Mouse (Mus musculus) lung, adult 2 months (tissue): ENCODE measurements around the gene Cers4. TPM values are rescaled to one million over a fixed set of nuclear protein-coding genes. Genes with fewer than 3 reads are reported as not detected.
A peak's percentile ranks its signal among the peaks of the same experiment; 100 is the strongest.

ENCODE experiments used
- DNase-seq: peaks from one replicate; pipeline ENCODE4 v3.0.0; 2022
- H3K4me1 ChIP-seq: fragments of 200-500 bp; 2 replicates; pipeline ENCODE4 v1.6.1; 2011; ENCODE audit warnings: low read length; ENCODE audit not compliant: control insufficient read depth, insufficient read depth
- H3K4me3 ChIP-seq: fragments of 200-500 bp; replicated peaks from 2 replicates; pipeline ENCODE3; 2011; ENCODE audit warnings: low read depth, mild to moderate bottlenecking, control low read depth, low read length; ENCODE audit errors: extremely low read depth
- CTCF ChIP-seq: fragments of 200-500 bp; IDR thresholded peaks from 2 replicates; pipeline ENCODE4 v1.5.1; 2011; ENCODE audit warnings: mild to moderate bottlenecking, low read length, control low read depth; ENCODE audit not compliant: insufficient read depth
- POLR2A ChIP-seq: fragments of 200-500 bp; IDR thresholded peaks from 2 replicates; pipeline ENCODE4 v1.6.1; 2011; ENCODE audit warnings: low read depth, mild to moderate bottlenecking, control low read depth, low read length, borderline replicate concordance; ENCODE audit errors: extremely low read depth
- WGBS: fragments of 180-500 bp; shearing (Covaris S2); methylation state at CpG from one replicate; pipeline ENCODE4 v1.1.7; 2018; 5-methylcytosine and 5-hydroxymethylcytosine counted together
- polyA plus RNA-seq: library from polyadenylated mRNA; depleted of rRNA; stranded (reverse); fragments of >200 nt; gene quantifications from 2 replicates; pipeline ENCODE4 v1.2.3, GENCODE M21; 2012; rRNA removed

Cers4 gene
- 74.1 and 95.3 TPM in 2 replicates for polyA plus RNA-seq

DNA sequence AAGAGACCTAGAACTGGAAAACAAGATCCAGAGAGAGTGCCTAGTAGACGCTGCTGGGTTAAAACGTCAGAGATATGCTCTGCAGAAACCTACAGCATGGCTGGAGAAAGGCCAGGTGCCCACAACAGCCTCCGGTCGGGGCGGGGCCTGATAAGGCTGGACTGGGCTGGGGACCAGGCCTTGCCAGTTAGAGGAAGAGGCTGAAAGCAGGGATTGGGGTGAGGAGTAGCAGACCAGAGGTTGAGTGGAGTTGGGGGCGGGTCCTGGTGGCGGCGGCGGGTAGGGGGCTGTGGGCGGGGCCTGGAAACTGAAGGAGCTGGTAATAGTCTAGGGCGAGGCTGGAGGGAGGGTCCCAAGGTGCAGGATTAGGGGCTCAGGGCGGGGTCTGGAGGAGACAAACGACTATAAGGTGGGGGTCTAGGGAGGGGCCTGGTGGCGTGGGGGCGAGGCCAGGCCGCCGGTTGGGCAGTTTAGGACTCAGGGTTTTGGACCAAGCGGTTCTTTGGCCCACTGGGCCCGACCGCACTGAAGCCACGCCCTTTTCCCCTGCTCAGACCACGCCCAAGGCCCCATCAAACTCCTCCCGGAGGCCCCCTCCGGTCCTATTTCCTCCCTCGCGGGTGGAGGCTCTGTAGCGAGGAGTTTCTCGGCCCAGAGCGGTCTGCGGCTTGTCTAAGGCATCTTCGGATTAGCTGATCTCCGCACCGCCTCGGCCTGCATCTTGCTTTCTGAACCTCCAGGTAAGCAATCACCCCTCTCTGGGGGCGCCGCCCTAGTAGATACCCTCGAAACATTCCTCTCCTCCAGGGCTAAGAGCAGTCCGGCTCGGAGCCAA, at the start of gene Cers4:
TSS of gene Cers4 (plus strand) at position 176 of the 835 bp plus-strand sequence.
- Histone ChIP-seq H3K4me3 (peak within 1 kb of the TSS; percentile 75), H3K4me1 (peaks cover 16% of the 10 kb centered on the region)
- TF ChIP-seq CTCF (no peak), POLR2A (peak; percentile 92)
- peak; percentile 84 for DNase-seq
- under 1% methylated on average over 37 of the region's 39 CpGs for WGBS

- Histone ChIP-seq H3K4me3 (no peak overlapping the region), H3K4me1 (no peaks in the 10 kb centered on the region)
- TF ChIP-seq CTCF (no peak), POLR2A (no peak)
- WGBS, result 74% methylated on average over 2 of the region's 2 CpGs
- DNase-seq, result no peak
Measured at GRCm38 (mm10) chr8:4458165-4458564, 34.7 kb upstream of the Cers4 start.

GRCm38 (mm10) chr8:4463061-4463460, 29.8 kb upstream of the Cers4 start:
- no peak overlapping the region for H3K4me3 ChIP-seq
- no peak for DNase-seq
- 86% methylated on average over 2 of the region's 2 CpGs for WGBS
- TF ChIP-seq CTCF, result no peak
- TF ChIP-seq POLR2A, result no peak
- no peaks in the 10 kb centered on the region for H3K4me1 ChIP-seq

DNA sequence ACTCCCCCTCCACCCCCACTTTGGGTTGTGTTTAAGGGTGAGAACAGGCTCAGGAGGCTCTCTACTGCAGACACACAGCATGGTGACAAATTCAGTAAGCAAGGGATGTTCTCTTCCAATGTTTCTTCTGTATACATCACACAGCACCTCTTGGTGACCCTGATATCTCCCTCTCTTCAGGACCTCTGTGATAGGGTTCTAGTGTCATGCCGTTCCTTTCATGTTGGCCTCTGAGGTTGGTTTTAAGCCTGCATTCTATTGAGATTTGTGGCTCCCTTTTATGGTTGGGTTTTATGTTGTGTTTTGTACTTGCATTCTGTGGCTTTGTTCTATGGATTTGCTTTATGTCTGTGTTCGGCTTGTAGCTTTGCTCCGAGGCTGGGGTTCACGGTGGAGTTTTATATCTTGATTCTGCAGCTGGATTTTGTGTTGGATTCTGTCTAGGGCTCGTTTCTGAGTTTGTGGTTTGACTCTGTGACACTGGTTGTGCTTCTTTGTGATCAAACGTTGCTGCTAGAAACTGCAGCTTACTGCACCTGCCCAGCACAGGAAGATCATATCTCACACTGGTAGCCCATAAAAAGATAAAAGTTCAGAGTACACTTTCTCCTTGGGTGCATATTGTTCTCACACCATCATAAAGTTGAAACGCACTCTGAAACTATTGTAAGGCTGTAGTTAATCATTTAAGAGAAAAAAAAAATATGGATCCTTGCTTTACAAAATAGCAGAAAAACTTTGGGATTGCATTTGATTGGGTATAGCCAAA, 18.2 kb upstream of the Cers4 start:
- 70% methylated on average over 7 of the region's 7 CpGs for WGBS
- no peak for TF ChIP-seq CTCF
- no peak for TF ChIP-seq POLR2A
- DNase-seq, result no peak
- H3K4me3 ChIP-seq, result no peak overlapping the region
- H3K4me1 ChIP-seq, result no peaks in the 10 kb centered on the region

- no peak for DNase-seq
- no peaks in the 10 kb centered on the region for H3K4me1 ChIP-seq
- WGBS, result 77% methylated on average over 4 of the region's 4 CpGs
Measured at GRCm38 (mm10) chr8:4481154-4481553, 11.7 kb upstream of the Cers4 start.

DNA sequence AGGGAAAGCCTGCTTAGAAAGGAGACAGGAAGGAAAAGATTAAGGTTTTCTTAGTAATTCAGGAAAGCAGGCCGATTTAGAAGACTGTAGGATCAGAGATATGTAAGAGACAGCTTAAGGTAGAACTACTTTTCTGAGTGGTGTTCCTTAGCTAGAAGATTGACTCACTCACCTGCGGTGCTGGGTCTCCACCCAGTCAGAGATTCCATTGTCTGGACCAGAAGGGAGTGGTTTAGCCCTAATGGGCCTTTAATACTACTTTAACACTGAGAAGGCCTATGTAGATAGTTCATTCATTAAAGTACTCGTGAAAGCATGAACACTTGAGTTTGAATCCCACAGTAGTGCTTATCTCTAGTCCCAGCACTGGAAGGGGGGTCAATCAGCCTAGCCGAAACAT, 11.2 kb upstream of the Cers4 start:
- Histone ChIP-seq H3K4me3 (no peak overlapping the region), H3K4me1 (no peaks in the 10 kb centered on the region)
- 64% methylated on average over 4 of the region's 4 CpGs for WGBS
- TF ChIP-seq POLR2A (no peak), CTCF (no peak)
- DNase-seq, result no peak

More at GRCm38 (mm10) chr8:4481154-4481553, 11.7 kb upstream of the Cers4 start:
- TF ChIP-seq POLR2A (no peak), CTCF (no peak)
- H3K4me3 ChIP-seq, result no peak overlapping the region

GRCm38 (mm10) chr8:4482501-4482900, 10.3 kb upstream of the Cers4 start:
- H3K4me3 ChIP-seq, result no peak overlapping the region
- H3K4me1 ChIP-seq, result no peaks in the 10 kb centered on the region
- TF ChIP-seq POLR2A (no peak), CTCF (no peak)
- WGBS, result 76% methylated on average over 4 of the region's 4 CpGs
- DNase-seq, result no peak

DNA sequence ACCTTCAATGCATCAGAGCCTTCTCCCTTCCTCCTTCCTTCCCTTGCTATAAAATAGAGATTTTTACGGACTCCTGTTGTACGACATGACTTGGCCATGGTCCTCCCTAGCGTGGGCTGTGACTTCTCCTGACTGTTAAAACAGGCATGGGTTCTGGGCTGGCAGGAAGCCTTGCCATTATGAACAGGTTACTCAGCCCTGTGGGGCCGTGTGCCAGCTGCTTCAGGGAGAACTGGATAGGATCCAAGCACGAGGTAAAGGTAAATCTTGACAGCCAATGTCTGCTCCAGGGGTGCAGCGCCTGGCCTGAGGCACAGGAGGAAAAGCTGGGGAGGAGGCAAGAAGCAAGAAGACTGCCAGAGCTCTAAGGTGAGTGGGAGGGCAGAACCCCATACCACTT, 9.5 kb upstream of the Cers4 start:
- WGBS, result 46% methylated on average over 6 of the region's 6 CpGs
- no peaks in the 10 kb centered on the region for H3K4me1 ChIP-seq
- peak; percentile 62 for DNase-seq

DNA sequence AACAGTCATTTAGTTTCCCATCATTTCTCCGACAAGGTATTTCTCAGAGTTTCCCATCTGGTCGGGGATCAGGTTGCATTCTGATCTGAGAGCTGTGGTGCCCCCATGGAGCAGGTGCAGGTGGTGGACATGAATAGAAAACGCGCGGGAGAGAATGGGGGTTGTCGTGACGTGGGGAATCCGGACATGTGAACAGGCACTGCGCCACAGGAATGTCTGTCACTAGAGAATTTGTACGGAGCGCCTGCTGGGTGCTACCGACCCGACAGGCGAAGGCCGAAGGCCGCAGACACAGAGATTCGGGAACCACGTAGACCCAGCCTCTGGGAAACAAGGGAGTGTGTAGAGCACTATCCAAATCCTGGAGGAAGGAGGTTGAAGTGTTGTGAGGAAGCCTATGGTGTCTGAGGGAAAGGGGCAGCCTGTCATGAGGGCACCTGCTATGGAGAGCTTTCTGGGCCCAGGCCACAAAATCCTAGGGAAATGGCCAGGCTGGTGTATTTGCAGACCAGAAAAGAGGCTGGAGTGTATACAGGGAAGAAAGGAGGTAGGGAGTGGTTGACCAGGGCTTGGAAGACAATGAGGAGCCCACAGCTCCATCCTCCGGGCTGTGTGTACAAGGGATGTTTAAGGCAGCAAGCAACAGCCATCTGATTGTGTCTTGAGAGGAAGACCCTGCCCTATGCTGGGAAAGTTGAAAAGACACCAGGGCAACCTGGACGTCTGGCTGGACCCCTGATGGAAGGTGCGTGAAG, 1.0 kb downstream of the Cers4 start:
- WGBS, result 7% methylated on average over 21 of the region's 21 CpGs
- peak overlapping the region; percentile 75 for H3K4me3 ChIP-seq
- peaks cover 16% of the 10 kb centered on the region for H3K4me1 ChIP-seq
- peak; percentile 59 for DNase-seq
- TF ChIP-seq POLR2A, result no peak
- no peak for TF ChIP-seq CTCF

More for the DNA sequence above, 9.5 kb upstream of the Cers4 start:
- TF ChIP-seq POLR2A (no peak), CTCF (no peak)
- H3K4me3 ChIP-seq, result no peak overlapping the region

DNA sequence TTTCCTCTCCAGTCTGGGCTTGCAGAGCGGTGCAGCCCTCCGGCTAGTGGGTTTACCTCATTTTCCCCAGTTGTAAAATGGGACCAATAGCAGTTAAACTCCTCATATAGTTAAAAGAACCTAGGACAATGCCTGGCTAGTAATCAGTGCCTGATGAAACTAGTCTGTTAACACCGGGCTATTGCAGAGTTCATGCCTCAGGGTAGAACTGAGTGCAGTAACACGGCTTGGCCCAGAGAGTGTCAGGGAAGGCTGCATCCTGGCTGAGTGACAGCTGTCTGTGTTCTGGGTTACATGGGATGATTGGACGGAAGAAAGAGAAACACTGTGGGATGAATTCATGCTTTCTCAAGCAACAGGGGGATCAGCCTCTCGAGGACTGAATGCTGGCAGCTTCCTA, 3.1 kb downstream of the Cers4 start:
- Histone ChIP-seq H3K4me3 (no peak overlapping the region), H3K4me1 (peaks cover 16% of the 10 kb centered on the region)
- 41% methylated on average over 6 of the region's 6 CpGs for WGBS
- DNase-seq, result no peak
- no peak for TF ChIP-seq POLR2A
- no peak for TF ChIP-seq CTCF
